Mouse (Mus musculus) induced T-regulatory cell, adult 2 months (primary cell): Measurements from ENCODE around the gene Pradc1.

Experiments used
- DNase-seq: peaks from one replicate; pipeline ENCODE4 v3.0.0-alpha.2; 2012; ENCODE audit warnings: low read depth

The Pradc1 gene

DNA sequence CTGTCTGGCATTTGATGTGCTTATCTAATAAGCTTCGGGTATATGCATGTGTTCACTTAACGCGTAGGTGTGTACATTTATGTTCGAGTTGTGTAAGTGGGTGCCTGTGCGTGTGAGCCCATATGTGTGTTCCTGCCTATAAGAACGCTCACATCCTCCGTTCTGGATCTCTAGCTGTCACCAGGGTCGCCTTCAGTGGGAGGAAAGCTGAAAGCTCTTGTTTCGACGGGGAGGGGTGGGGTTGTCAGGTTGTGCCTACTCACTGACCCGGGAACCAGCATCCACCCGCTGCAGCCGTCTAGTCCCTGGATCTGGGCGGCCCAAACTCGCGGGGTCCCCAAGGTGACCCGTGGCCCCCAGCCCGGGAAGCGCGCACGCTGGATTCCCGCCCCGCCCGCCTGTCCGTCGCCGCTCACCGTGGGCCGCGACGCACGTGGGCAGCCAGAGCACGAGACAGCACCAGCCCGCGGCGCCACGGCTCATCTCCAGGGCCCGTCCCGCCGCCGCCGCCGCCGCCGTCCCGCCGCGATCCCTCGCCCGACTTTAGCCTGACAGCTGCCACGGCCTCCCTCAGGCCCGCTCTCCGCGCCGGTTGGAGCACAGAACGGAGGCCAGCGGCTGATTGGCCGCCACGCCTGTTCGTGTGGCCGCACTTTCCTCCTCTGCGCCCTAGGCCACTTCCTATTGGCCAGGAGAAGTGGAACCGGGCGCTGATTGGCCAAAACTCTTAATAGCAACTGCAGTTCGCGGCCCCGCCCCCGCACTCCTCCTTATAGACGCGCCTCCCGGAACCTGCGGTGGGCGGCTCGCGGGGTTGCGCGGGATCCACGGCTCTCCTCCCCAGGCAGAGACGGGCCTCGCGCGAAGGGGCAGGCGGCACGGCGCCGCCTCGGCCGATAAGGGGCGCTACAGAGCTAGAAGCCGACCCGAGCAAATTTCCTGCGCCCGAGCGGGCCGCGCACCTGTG is 790 bp downstream of the Pradc1 start, which contains the start of gene Cct7:
Gene Cct7, plus strand, starts transcription at position 818 of the 967 bp plus-strand sequence.
- peak; percentile 99 for DNase-seq

DNA sequence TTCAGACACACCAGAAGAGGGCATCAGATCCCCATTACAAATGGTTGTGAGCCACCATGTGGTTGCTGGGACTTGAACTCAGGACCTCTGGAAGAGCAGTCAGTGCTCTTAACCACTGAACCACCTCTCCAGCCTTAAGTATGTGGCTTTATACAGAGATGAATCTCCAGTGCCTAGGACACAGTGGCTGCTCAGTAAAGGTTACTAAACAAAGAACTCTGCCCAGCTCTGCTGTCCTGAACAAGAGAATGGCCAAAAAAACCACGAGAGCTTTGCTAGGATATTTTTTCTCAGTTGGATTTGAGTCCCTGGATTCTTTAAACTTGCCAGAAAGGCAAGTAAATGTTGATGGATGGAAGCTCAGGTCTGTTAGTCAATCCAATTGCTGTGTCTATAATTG is 1.6 kb downstream of the Pradc1 start:
- DNase-seq: peak; percentile 16

- no peak for DNase-seq
Measured at GRCm38 (mm10) chr6:85447351-85447750, 4.4 kb downstream of the Pradc1 start.

DNA sequence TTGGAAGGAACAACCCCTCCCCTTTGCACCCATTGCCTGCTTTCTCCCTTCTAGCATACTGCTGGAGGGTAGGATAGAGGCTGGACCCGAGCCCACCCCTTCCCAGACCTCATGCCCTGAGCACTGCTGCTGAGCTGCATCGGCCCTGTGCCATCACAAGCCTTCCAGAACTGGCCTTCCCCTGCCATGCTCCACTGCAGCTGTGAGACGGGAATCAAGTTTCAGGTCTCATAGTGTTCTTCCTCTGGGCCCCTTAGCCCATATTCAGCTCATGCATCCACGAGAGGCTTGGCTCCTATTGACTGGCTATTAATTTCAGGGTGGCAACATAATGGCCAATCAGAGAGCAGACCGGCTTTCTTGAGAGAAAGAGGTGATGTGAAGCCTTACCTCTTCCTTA is 6.5 kb downstream of the Pradc1 start:
- DNase-seq: no peak

DNA sequence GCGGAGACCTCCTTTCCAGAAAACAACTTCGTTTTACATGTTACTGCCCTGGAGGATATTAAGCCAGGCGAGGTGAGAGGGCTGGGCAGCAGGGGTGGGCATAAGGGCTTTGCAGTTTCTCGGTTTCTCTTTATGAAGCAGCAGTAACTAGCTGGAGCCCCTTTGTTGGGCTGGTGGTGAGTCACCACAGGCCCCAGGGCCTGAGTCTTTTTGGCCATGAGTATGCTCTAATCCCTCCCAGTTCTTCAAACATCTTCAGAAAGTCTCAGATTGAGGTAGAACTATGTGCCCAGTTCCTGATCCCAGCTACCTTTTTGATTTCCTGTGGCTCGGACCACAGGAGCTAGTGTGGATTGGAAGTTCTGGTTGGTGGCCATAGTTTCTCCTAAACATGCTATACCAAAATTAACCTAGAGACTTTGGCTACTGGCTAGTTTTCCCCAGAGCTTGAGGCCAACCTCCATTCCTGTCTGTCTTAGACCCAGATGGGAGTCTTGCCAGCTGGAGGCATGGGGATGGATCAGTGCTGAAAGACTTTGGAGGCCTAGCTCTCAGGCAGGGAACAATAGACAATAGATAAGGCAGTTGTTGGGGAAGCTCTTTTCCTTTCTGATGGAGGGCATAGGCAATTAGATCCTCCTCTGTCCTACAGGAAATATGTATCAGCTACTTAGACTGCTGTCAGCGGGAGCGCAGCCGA is 7.4 kb downstream of the Pradc1 start:
- no peak for DNase-seq

GRCm38 (mm10) chr6:85443488-85444233 is 8.1 kb downstream of the Pradc1 start:
- DNase-seq: no peak

DNA sequence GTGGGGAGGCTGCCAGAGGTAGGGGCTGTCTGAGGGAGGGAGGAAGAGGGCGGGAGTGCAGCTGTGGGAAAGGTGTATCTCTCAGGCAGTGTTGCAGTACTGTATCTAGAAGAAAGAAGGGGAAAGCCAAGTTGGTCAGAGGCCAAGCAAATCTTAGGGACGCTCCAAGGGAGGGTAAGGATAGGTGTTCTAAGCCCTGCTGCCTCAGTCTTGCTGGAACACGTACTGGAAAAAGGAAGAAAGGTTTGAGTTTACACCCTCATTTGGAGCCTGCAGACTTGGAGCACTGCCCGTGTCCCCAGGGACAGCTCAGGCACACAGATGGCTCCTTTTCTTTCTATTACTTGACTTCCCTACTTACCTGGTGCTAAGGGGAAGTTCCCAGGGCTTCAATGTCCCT is 10.6 kb downstream of the Pradc1 start:
- no peak for DNase-seq

DNA sequence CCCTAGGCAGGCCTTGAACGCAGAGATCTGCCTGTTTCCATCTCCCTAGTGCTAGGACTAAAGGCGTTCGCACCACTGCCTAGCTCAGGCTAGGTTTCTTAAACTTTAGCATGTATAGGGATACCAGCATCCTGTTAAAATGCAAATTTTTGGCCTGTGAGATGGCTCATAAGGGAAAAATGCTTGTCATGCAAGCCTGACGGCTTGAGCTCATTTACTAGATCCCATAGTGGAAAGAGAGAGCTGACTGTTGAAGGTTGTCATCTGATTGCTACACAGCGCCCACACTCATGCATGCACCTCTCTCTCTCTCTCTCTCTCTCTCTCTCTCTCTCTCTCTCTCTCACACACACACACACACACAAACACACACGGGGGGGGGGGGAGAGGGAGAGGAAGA is 15.1 kb downstream of the Pradc1 start:
- DNase-seq: no peak

DNA sequence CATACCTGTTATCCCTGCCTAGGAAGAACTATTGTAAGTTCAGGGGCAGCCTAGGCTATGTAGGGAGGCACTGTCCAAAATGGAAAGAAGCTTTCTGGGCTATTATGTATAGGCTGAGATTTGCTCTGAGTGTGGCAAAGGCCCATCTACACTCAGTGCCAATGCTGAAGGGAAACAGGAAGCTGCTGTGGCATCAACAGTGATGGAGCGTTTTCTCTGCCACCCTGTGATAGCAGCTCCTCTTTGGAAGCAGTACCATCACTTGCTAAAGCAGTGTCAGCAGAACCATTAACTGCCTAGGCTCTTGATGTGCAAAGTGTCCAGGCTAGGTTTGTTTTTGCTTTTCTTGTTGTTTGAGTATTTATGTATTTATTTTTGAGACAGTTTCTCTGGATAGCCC is 15.6 kb downstream of the Pradc1 start:
- no peak for DNase-seq

GRCm38 (mm10) chr6:85433865-85434264 is 17.9 kb downstream of the Pradc1 start:
- DNase-seq: peak; percentile 42

DNA sequence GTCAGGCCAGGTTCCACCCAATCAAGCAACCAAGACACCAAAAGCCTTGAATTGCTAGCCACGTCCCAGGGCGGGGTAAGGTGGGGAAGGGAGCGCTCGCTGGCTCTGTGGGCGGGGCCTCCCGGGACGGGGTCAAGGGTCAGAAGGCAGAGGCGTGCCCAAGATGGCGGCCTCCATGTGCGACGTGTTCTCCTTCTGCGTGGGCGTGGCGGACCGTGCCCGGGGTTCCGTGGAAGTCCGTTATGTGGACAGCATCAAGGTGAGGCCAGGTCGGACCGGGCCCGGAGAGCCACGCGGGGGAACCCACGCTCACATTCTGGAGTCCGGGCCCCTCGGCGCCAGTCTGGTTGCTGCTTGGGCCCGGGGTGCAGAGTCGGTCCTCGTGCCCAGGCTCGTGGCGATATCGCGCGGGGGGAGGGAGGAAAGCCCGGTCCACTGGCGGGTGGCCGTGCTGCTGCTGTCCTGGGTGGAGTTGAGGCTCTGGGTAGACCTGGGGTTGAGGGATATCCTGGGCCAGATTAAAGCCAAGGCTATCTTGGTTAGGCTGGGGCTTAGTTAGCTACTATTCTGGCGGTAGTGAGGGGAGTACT is 19.8 kb downstream of the Pradc1 start, which contains the start of gene Smyd5:
Gene Smyd5, plus strand, starts transcription at position 148 of the 590 bp plus-strand sequence.
- DNase-seq: peak; percentile 91

GRCm38 (mm10) chr6:85431274-85431841 is 20.4 kb downstream of the Pradc1 start:
- DNase-seq: no peak

DNA sequence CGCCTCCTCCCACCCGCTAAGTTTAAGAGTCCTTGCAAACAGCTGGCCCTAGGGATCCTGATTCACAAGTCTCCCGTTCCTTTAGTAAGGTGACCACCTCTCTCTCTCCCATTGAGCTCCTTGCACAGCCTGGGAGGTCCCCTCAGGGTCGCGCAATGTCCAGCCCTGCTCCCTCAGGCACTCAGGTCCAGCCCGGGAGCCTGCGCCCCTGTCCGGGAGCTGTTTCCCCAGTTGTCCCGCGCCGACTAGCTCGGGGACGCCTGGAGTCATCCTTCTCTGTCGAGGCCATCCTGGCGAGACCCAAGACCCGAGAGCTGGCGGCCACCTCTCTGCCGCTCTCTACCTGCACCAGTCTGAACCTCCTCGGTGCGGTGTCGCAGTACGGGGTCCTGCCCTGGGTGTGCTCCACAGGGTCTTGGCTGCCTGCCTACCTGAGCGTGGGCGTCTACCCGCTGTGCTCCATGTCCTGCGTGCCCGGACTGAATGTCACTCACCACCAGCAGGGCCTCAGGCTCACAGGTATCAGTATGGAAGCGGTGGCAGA is 27.9 kb downstream of the Pradc1 start, which contains the start of gene Noto:
Gene Noto, plus strand, starts transcription at position 51 of the 544 bp plus-strand sequence.
- DNase-seq: no peak

DNA sequence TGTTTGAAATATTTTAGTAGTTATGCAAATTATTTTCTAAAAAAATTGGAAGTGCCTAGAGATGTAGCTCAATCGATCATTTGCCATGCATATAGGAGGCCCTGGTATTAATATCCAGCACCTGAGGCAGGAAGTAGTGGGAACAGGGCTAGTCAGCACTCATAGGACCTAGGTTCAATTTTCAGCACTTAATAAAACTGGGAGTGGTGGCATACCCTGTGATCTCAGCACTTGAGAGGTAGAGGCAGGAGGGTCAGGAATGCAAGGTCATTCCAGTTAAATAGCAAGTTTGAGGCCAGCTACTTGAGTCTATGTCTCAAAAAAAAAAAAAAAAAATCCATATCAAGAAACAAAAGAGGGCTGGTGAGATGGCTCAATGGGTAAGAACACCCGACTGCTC is 32.6 kb downstream of the Pradc1 start:
- no peak for DNase-seq

DNA sequence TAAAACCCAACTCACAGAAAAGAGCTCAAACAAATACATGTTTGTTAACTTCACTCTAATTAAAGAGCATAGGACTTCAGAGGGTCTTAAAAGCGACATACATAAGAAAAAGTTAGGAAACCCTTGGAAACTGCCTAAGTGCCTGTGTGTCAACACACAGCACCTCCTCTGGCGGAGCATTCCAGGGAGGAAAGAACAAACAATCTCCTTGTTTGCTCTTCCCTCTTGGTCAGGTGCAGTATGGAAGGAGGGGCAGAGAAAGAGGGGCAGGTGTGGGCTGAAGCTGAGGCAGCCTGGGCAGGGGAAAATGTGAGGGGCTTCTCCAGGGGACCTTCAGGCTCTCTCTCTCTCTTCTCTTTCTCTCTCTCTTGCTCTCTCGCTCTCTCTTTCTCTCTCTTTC is 35.9 kb downstream of the Pradc1 start:
- DNase-seq: no peak

DNA sequence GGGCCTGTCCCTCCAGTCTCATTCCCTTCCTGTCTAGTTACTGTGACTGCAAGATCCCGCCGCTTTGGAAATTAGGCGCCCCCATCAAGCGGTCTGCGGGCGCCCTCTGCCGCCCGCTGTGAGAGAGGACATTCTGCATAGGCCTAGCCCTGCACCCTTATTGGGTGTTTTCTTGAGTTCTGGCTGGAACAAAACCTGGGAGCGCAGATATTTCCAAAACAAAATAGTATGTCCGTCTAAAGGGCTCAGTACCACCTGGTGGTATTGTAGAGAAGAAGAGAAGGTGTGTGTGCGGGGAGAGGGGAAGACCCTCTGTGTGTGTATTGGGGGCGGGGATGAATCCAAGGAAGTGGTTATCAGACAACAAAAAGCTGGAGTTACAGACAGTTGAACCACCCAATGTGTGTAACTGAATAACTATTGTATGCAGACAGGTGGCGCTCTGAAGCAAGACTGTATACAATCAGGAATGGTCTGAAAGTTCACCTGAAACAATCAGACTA is 40.9 kb downstream of the Pradc1 start:
- peak; percentile 55 for DNase-seq

DNA sequence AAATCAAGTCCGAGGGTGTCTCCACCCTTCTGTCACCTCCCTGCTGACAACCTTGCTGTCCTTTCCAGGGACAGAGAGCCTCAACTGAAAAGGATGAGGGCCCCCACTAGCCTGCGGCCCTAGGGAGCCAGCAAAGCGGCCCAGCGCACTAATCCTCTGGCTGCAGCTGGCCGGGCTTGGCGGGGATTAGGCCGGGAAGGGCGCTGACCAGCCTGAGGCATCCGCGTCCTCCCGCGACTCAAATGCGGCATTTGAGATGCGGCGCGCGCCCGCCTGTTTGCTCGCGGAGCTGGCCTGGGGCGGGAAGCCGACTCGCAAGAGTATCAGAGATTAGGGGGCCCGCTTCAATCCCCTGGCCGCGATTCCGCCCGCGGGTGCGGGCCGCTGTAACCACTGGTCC is 42.8 kb downstream of the Pradc1 start:
- DNase-seq: no peak

DNA sequence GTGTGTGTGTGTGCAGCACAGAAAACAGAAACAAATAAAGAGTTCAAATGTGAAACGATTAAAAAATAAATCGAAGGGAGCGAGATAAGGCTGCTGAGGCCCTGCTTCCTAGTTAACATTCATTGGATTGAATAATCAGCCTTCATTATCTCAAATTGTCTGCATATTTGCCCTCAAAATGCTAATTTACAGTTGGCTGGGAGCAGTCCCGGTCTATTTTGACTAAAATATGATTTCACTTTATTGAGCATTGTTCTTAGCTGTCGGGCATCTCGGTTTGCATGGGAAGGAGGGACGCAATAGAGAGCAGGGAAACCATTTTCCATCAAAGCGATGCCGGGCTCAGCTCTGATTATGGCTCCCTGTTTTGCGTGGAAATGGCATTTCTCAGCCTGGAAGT is 48.7 kb downstream of the Pradc1 start:
- no peak for DNase-seq

GRCm38 (mm10) chr6:85402613-85403012 is 49.2 kb downstream of the Pradc1 start:
- no peak for DNase-seq

DNA sequence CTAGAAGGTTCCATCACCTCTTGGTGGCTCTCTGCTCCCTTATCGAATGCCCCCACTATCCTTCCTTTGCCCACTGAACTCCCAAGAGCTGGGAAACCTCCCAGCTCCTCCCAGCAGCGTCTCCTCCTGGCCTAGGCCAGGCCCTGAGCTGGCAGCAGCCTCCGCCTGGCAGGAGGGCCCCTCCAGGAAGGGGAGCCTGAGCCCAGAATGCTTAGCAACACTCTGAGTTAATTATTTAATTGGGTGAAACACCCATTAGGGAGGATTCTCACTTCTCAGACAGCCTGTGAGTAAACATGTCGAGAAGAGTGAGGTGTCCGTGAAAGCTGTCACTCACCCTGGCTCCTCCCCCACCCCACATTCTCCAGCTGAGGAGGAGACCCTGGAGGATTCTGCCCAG is 52.1 kb downstream of the Pradc1 start:
- DNase-seq: no peak

GRCm38 (mm10) chr6:85397165-85397564 is 54.6 kb downstream of the Pradc1 start:
- DNase-seq: peak; percentile 53
